Mouse (Mus musculus) neural tube, embryonic 10.5 days (tissue): ENCODE results near the gene Cpne2.

Experiments
- DNase-seq: peaks from one replicate; pipeline ENCODE4 v3.0.0-alpha.2; 2017; ENCODE audit warnings: low spot score; ENCODE audit errors: extremely low spot score

The Cpne2 gene

GRCm38 (mm10) chr8:94575148-94575547 is 42.4 kb downstream of the Cpne2 start:
- no peak for DNase-seq

- DNase-seq: no peak
Observed at GRCm38 (mm10) chr8:94581820-94582483, 49.2 kb downstream of the Cpne2 start.

- DNase-seq: no peak
Observed at GRCm38 (mm10) chr8:94582569-94582968, 49.8 kb downstream of the Cpne2 start.

GRCm38 (mm10) chr8:94584238-94584817 is 51.5 kb downstream of the Cpne2 start:
- DNase-seq: no peak

- no peak for DNase-seq
Observed at GRCm38 (mm10) chr8:94591691-94592090, 58.9 kb downstream of the Cpne2 start.

GRCm38 (mm10) chr8:94594211-94594610 is 61.4 kb downstream of the Cpne2 start:
- DNase-seq: no peak

GRCm38 (mm10) chr8:94600478-94600877 is 67.7 kb downstream of the Cpne2 start:
- no peak for DNase-seq

- no peak for DNase-seq
Observed at GRCm38 (mm10) chr8:94601034-94601606, 68.3 kb downstream of the Cpne2 start.

GRCm38 (mm10) chr8:94601607-94602385 is 69.0 kb downstream of the Cpne2 start, which contains the start of the genes Rspry1 and Fam192a:
Gene Rspry1 (plus strand): TSS chr8:94601937.
Gene Fam192a (minus strand): TSS chr8:94601997.
- DNase-seq: peak; percentile 99

- DNase-seq: no peak
Observed at GRCm38 (mm10) chr8:94602471-94603131, 69.8 kb downstream of the Cpne2 start.

- no peak for DNase-seq
Observed at GRCm38 (mm10) chr8:94604030-94604429, 71.2 kb downstream of the Cpne2 start.

GRCm38 (mm10) chr8:94607064-94607463 is 74.3 kb downstream of the Cpne2 start:
- DNase-seq: no peak
